Mouse (Mus musculus) MEL (cell line): ENCODE results near the gene Oaz2.

ENCODE experiments used
- BHLHE40 ChIP-seq: IDR thresholded peaks from 2 replicates; pipeline ENCODE4 v1.6.1; 2012; ENCODE audit warnings: low read depth, mild to moderate bottlenecking, inconsistent platforms, low read length, improper control_type of control experiment, borderline replicate concordance
- CTCF ChIP-seq, 3 experiments: IDR thresholded peaks in 2 of 3; conservative IDR thresholded peaks in 1 of 3; 2 replicates each; pipeline ENCODE4 v1.5.1; 2011 to 2012; ENCODE audit warnings: low read length in 3 of 3, low read depth in 2 of 3, mild to moderate bottlenecking in 2 of 3, improper control_type of control experiment in 1 of 3, inconsistent platforms in 1 of 3, mixed read lengths in 1 of 3, moderate library complexity in 1 of 3; ENCODE audit not compliant: control insufficient read depth in 1 of 3, insufficient read depth in 1 of 3, poor library complexity in 1 of 3, severe bottlenecking in 1 of 3
- E2F4 ChIP-seq: IDR thresholded peaks from 2 replicates; pipeline ENCODE4 v1.6.1; 2011; ENCODE audit warnings: low read depth, low read length, improper control_type of control experiment, borderline replicate concordance
- EP300 ChIP-seq, 2 experiments: IDR thresholded peaks; 2 replicates each; pipeline ENCODE4 v1.6.1; 2011; ENCODE audit warnings: improper control_type of control experiment in 2 of 2, low read length in 2 of 2, low read depth in 1 of 2, mild to moderate bottlenecking in 1 of 2
- MAX ChIP-seq: IDR thresholded peaks from 2 replicates; pipeline ENCODE4 v1.6.1; 2011; ENCODE audit warnings: low read length, improper control_type of control experiment
- POLR2A ChIP-seq, 2 experiments: IDR thresholded peaks; 2 replicates each; pipeline ENCODE4 v1.6.1; 2011 to 2012; ENCODE audit warnings: low read length in 2 of 2, mild to moderate bottlenecking in 2 of 2, control low read depth in 1 of 2, improper control_type of control experiment in 1 of 2, low read depth in 1 of 2, moderate library complexity in 1 of 2; ENCODE audit not compliant: control insufficient read depth in 1 of 2, insufficient read depth in 1 of 2, poor library complexity in 1 of 2
- POLR2AphosphoS2 ChIP-seq: IDR thresholded peaks from 2 replicates; pipeline ENCODE4 v1.6.1; 2011; ENCODE audit warnings: low read length, improper control_type of control experiment
- TBP ChIP-seq: IDR thresholded peaks from 2 replicates; pipeline ENCODE4 v1.8.0; 2011; ENCODE audit warnings: low read depth, low read length, improper control_type of control experiment
- TCF12 ChIP-seq: IDR thresholded peaks from 2 replicates; pipeline ENCODE4 v1.6.1; 2014; ENCODE audit warnings: low read depth, mild to moderate bottlenecking, inconsistent platforms, low read length, improper control_type of control experiment, moderate library complexity
- USF2 ChIP-seq, 2 experiments: IDR thresholded peaks; 2 replicates each; pipeline ENCODE4 v1.6.1; 2011 to 2012; ENCODE audit warnings: improper control_type of control experiment in 2 of 2, low read length in 2 of 2, borderline replicate concordance in 1 of 2, inconsistent platforms in 1 of 2, low read depth in 1 of 2, mild to moderate bottlenecking in 1 of 2; ENCODE audit not compliant: insufficient read depth in 1 of 2

DNA sequence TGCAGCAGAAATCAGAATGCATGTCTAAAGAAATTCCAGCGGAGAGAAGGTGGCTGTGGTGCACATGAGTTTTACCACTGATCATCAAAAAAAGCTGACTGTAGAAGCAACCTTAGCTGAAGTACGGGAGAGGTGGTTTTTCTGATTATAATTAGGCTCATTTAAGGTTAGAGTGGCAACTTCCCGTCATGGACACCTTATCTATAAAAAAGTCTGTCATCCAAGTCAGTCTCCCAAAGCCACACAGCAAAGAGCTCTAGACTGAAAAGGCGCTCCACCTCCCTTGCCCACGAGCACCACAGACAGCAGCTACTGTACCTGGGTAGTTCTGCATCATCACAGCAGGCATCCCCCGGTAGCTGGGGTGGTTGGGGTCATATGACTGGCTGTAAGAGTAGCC lies 32.7 kb downstream of the Oaz2 start:
- TF ChIP-seq E2F4: no peak
- TF ChIP-seq TBP: no peak
- TF ChIP-seq POLR2A (IDR thresholded peaks at IDR 0.05; ENCODE audit: control insufficient read depth in 1 of 2, insufficient read depth in 1 of 2, low read depth in 1 of 2, low read length in 2 of 2, poor library complexity in 1 of 2): no peak
- no peak for TF ChIP-seq BHLHE40
- TF ChIP-seq CTCF (IDR thresholded peaks at IDR 0.05 in 2 of 3, conservative IDR thresholded peaks at IDR 0.05 in 1 of 3; ENCODE audit: control insufficient read depth in 1 of 3, insufficient read depth in 1 of 3, low read depth in 2 of 3, low read length in 3 of 3, poor library complexity in 1 of 3, severe bottlenecking in 1 of 3): no peak
- TF ChIP-seq TCF12: 0 out of 2 replicates have a peak, but pooled peaks have one; percentile 24
- TF ChIP-seq POLR2AphosphoS2: no peak
- peak in 1 of 2 experiments; percentile 58; a peak in 1 of 4 replicates for TF ChIP-seq EP300 (IDR thresholded peaks at IDR 0.05; ENCODE audit: low read depth in 1 of 2, low read length in 2 of 2)
- no peak for TF ChIP-seq USF2 (IDR thresholded peaks at IDR 0.05; ENCODE audit: borderline replicate concordance in 1 of 2, insufficient read depth in 1 of 2, low read depth in 1 of 2, low read length in 2 of 2)
- no peak for TF ChIP-seq MAX
